Mouse (Mus musculus): Measurements from ENCODE around the gene Mcoln3.
A peak's percentile ranks its signal among the peaks of the same experiment; 100 is the strongest.

The Mcoln3 gene

GRCm38 (mm10) chr3:146117258-146117996 is at the start of gene Mcoln3:
Gene Mcoln3, plus strand, starts transcription at chr3:146117450.
- no peak for DNase-seq (ENCODE audit: low spot score in 2 of 2)

- DNase-seq (ENCODE audit: low spot score in 2 of 2) = no peak
Measured at GRCm38 (mm10) chr3:146069276-146069675, 48.0 kb upstream of the Mcoln3 start.

- DNase-seq (ENCODE audit: low spot score in 2 of 2) = no peak
Measured at GRCm38 (mm10) chr3:146072780-146073179, 44.5 kb upstream of the Mcoln3 start.

GRCm38 (mm10) chr3:146080241-146080640 is 37.0 kb upstream of the Mcoln3 start:
- DNase-seq (ENCODE audit: low spot score in 2 of 2) = no peak

GRCm38 (mm10) chr3:146090988-146091657 is 26.1 kb upstream of the Mcoln3 start:
- DNase-seq (ENCODE audit: low spot score in 2 of 2) = no peak

GRCm38 (mm10) chr3:146095066-146095465 is 22.2 kb upstream of the Mcoln3 start:
- no peak for DNase-seq (ENCODE audit: low spot score in 2 of 2)

GRCm38 (mm10) chr3:146096986-146097385 is 20.3 kb upstream of the Mcoln3 start:
- no peak for DNase-seq (ENCODE audit: low spot score in 2 of 2)

GRCm38 (mm10) chr3:146097861-146098260 is 19.4 kb upstream of the Mcoln3 start:
- no peak for DNase-seq (ENCODE audit: low spot score in 2 of 2)

GRCm38 (mm10) chr3:146099925-146100324 is 17.3 kb upstream of the Mcoln3 start:
- no peak for DNase-seq (ENCODE audit: low spot score in 2 of 2)

- DNase-seq (ENCODE audit: low spot score in 2 of 2) = peak in 1 of 2 experiments; percentile 3
Measured at GRCm38 (mm10) chr3:146102049-146102448, 15.2 kb upstream of the Mcoln3 start.

GRCm38 (mm10) chr3:146107116-146107849 is 10.0 kb upstream of the Mcoln3 start:
- peak; percentile 4 to 5 for DNase-seq (ENCODE audit: low spot score in 2 of 2)

- DNase-seq (ENCODE audit: low spot score in 2 of 2) = peak; percentile 51 to 78
Measured at GRCm38 (mm10) chr3:146107921-146108571, 9.2 kb upstream of the Mcoln3 start, which contains the start of gene Wdr63. Gene Wdr63, minus strand, starts transcription at chr3:146108130.

- no peak for DNase-seq (ENCODE audit: low spot score in 2 of 2)
Measured at GRCm38 (mm10) chr3:146108945-146109344, 8.3 kb upstream of the Mcoln3 start.

- DNase-seq (ENCODE audit: low spot score in 2 of 2) = no peak
Measured at GRCm38 (mm10) chr3:146110358-146110757, 6.9 kb upstream of the Mcoln3 start.

- DNase-seq (ENCODE audit: low spot score in 2 of 2) = no peak
Measured at GRCm38 (mm10) chr3:146110916-146111315, 6.3 kb upstream of the Mcoln3 start.

- DNase-seq (ENCODE audit: low spot score in 2 of 2) = no peak
Measured at GRCm38 (mm10) chr3:146117997-146118457, 777 bp downstream of the Mcoln3 start.

GRCm38 (mm10) chr3:146121310-146122124 is 4.3 kb downstream of the Mcoln3 start:
- no peak for DNase-seq (ENCODE audit: low spot score in 2 of 2)

GRCm38 (mm10) chr3:146122125-146122420 is 4.8 kb downstream of the Mcoln3 start:
- DNase-seq (ENCODE audit: low spot score in 2 of 2) = no peak

GRCm38 (mm10) chr3:146122807-146123463 is 5.7 kb downstream of the Mcoln3 start:
- DNase-seq (ENCODE audit: low spot score in 2 of 2) = no peak

GRCm38 (mm10) chr3:146123464-146123825 is 6.2 kb downstream of the Mcoln3 start:
- DNase-seq (ENCODE audit: low spot score in 2 of 2) = no peak

- no peak for DNase-seq (ENCODE audit: low spot score in 2 of 2)
Measured at GRCm38 (mm10) chr3:146127205-146127604, 10.0 kb downstream of the Mcoln3 start.
